Mouse (Mus musculus): ENCODE data around the gene Foxi2. TPM values are rescaled to one million over a fixed set of nuclear protein-coding genes. Genes with fewer than 3 reads are reported as not detected.

Foxi2 gene
- not detected in 2 replicates for polyA plus RNA-seq (2015; fragmentation: Nextera tagmentation; extraction: Ambion mirVana)

DNA sequence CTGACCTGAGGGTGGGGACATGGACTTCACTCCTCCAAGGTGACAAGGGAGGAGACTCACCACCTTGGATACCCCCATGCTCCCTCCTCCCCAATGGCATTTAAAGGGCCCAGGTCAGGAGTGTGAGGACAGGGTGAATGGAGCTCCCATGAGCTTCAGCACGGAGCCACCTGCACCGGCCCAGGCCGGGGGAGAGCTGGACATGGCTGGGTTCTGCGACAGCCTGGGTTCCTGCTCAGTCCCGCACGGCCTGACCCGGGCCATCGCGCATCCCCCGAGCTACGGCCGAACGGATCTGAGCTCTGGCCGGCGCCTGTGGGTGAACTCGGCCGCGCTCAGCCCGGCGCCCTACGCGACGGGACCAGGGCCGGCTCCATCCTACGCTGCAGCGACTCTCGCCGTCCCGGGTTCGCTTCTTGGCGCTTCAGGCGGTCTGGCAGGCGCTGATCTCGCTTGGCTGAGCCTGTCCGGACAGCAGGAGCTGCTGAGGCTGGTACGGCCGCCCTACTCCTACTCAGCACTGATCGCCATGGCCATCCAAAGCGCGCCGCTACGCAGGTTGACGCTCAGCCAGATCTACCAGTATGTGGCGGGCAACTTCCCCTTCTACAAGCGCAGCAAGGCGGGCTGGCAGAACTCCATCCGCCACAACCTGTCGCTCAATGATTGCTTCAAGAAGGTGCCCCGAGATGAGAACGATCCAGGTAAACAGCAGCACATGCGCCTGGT lies at the start of gene Foxi2:
Foxi2 (plus strand) TSS at position 72 of the 729 bp plus-strand sequence.
- 4% methylated on average over 51 of the region's 51 CpGs for WGBS (ENCODE audit: insufficient replicate concordance)
- Histone ChIP-seq H3K27ac (replicated peaks) (no peak within 1 kb of the TSS), H3K9me3 (replicated peaks) (no peaks in the 10 kb centered on the region), H3K27me3 (peaks cover 56% of the 10 kb centered on the region), H3K4me3 (replicated peaks) (no peak within 1 kb of the TSS), H3K9ac (no peak within 1 kb of the TSS), H3K36me3 (replicated peaks) (no peaks in the 10 kb centered on the region), H3K4me2 (no peak within 1 kb of the TSS), H3K4me1 (replicated peaks) (no peaks in the 10 kb centered on the region)
- no peak for ATAC-seq (ENCODE audit: insufficient read depth)

DNA sequence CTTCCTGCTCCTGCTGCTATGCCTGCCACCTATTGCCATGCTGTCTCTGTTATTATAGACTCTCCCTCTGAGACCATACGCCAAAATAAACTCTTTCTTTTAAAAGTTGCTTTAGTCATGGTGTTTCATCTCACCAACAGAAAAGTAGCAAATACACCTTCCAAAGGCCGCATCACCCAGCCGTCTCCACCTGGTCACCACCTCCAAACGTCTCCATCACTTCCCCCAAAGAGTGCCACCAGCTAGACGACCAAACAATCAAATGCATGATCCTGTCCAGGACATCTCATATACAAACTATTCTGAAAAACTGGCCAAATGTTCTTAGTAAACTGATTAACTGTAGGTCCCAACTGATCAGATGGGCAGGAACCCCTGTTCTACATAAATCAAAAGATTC lies 45.5 kb upstream of the Foxi2 start:
- H3K4me2 ChIP-seq = no peak overlapping the region
- no peaks in the 10 kb centered on the region for H3K4me1 ChIP-seq (replicated peaks)
- no peaks in the 10 kb centered on the region for H3K36me3 ChIP-seq (replicated peaks)
- no peak for ATAC-seq (ENCODE audit: insufficient read depth)
- no peak overlapping the region for H3K27ac ChIP-seq (replicated peaks)
- H3K4me3 ChIP-seq (replicated peaks) = no peak overlapping the region
- H3K27me3 ChIP-seq = no peaks in the 10 kb centered on the region
- 67% methylated on average over 5 of the region's 5 CpGs for WGBS (ENCODE audit: insufficient replicate concordance)
- no peak overlapping the region for H3K9ac ChIP-seq
- no peaks in the 10 kb centered on the region for H3K9me3 ChIP-seq (replicated peaks)

DNA sequence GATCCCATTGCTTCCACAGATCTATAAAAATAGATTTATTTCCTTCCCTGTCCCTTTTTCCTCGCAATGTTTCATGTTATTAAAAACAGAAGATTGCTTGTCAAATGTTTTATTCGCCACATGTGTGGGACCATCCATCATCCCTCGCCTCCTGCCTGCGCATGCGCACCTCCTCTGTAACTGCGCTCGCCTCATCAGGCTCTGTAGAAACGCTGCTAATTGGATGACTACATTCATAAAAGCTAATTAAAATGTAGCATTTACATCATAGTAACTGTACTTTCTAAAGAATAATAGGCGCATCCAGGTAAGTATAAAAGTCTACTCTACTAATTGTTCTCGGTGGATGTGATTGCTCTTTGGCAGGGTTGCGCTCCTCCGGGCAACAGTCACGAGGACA lies 34.1 kb upstream of the Foxi2 start:
- no peak for ATAC-seq (ENCODE audit: insufficient read depth)
- H3K4me1 ChIP-seq (replicated peaks) = no peaks in the 10 kb centered on the region
- no peaks in the 10 kb centered on the region for H3K27me3 ChIP-seq
- H3K4me2 ChIP-seq = no peak overlapping the region
- H3K9me3 ChIP-seq (replicated peaks) = no peaks in the 10 kb centered on the region
- H3K9ac ChIP-seq = no peak overlapping the region
- WGBS (ENCODE audit: insufficient replicate concordance) = 75% methylated on average over 13 of the region's 13 CpGs
- no peak overlapping the region for H3K27ac ChIP-seq (replicated peaks)
- no peaks in the 10 kb centered on the region for H3K36me3 ChIP-seq (replicated peaks)
- no peak overlapping the region for H3K4me3 ChIP-seq (replicated peaks)

DNA sequence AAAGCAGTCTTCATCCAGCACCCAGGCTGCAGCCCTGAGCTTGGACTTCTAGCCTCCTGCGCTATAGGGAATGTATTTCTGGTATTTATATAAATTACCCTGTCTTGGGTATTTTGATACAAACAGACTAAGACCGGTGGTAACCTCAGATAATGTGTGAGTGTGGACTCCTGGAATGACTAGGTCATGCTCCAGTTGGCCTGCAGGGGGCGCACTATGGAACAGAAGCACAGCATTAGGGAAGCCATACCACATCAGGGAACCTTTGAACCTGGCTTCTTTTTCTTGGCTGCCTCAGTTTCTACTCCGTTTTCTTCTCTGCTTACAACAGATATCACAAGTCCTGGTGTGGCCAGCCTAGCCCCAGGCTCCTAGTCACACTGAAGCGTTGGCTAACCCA lies 33.2 kb upstream of the Foxi2 start:
- 42% methylated on average over 5 of the region's 5 CpGs for WGBS (ENCODE audit: insufficient replicate concordance)
- H3K9me3 ChIP-seq (replicated peaks) = no peaks in the 10 kb centered on the region
- ATAC-seq (ENCODE audit: insufficient read depth) = no peak
- H3K27ac ChIP-seq (replicated peaks) = no peak overlapping the region
- H3K9ac ChIP-seq = no peak overlapping the region
- H3K4me1 ChIP-seq (replicated peaks) = no peaks in the 10 kb centered on the region
- H3K27me3 ChIP-seq = no peaks in the 10 kb centered on the region
- H3K4me3 ChIP-seq (replicated peaks) = no peak overlapping the region
- H3K36me3 ChIP-seq (replicated peaks) = no peaks in the 10 kb centered on the region
- no peak overlapping the region for H3K4me2 ChIP-seq

DNA sequence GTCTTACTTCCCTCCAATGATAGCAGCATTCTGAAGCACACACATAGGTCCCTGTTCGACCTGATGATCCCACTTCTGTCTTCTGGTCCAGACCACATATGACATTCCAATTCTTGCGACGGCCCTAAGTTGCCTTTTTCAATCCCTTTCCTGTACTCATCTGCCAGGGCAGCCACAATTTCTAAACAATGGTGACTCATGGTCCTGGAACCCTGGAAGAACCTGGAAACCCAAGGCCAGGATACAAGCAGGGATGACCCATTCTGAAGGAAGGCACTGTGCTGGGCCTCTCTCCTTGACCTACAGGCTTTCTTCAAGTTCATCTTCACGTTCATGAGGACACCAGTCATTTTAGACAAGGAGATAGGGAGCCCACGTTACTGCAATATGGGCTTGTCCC lies 31.8 kb upstream of the Foxi2 start:
- Histone ChIP-seq H3K4me3 (replicated peaks) (no peak overlapping the region), H3K4me1 (replicated peaks) (no peaks in the 10 kb centered on the region), H3K9ac (no peak overlapping the region), H3K27ac (replicated peaks) (no peak overlapping the region), H3K36me3 (replicated peaks) (no peaks in the 10 kb centered on the region), H3K27me3 (no peaks in the 10 kb centered on the region), H3K9me3 (replicated peaks) (no peaks in the 10 kb centered on the region), H3K4me2 (no peak overlapping the region)
- WGBS (ENCODE audit: insufficient replicate concordance) = 52% methylated on average over 5 of the region's 5 CpGs
- no peak for ATAC-seq (ENCODE audit: insufficient read depth)

DNA sequence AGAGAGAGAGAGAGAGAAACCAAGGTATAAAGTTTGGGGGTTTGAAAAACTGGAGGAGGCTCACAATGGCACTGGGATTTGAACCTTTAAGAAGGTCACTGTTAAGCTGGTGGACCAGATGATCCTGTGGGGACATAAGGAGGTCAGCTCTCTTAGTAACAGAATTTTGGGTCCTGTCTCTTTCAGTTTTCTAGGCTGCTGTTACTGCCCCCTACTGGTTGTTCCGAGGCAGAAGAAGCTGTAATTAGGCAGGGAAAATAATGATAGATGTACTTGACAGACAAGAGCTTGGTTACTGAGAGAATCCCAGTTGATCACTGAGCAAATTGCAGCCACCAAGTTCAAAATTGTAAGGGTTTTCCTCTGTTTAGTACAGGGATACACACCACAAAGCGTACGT lies 21.1 kb upstream of the Foxi2 start:
- no peak overlapping the region for H3K9ac ChIP-seq
- no peaks in the 10 kb centered on the region for H3K36me3 ChIP-seq (replicated peaks)
- no peak for ATAC-seq (ENCODE audit: insufficient read depth)
- no peak overlapping the region for H3K27ac ChIP-seq (replicated peaks)
- H3K4me1 ChIP-seq (replicated peaks) = no peaks in the 10 kb centered on the region
- WGBS (ENCODE audit: insufficient replicate concordance) = 55% methylated on average over 3 of the region's 3 CpGs
- H3K27me3 ChIP-seq = peaks cover 15% of the 10 kb centered on the region
- H3K9me3 ChIP-seq (replicated peaks) = no peaks in the 10 kb centered on the region
- no peak overlapping the region for H3K4me3 ChIP-seq (replicated peaks)
- H3K4me2 ChIP-seq = no peak overlapping the region

DNA sequence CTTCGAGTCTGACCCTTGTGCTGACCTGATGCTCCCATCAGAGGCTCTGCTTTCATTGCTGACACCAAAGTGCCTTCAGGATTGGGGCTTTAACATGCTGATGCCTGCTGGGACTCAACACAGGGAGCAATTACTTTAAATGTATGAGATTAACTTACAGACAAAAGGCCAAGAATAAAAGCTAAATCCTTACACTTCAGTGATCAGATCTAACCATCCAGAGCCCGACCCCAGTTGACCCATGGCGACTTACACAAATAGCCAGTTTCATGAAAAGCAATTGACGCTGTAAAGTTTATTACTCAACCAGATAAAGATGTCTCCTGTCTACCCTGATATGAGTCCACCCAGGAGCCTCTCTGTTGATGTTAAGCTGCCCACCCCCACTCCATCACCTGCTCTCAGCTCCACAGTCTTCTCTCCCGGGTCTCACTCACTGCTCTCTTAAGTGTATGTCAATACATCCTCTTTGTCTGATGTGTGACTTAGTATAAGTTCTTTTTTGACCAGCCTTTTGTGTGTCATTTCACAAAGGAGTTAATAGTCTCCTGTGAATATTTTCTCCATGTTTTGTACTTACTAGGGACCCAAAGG lies 17.1 kb upstream of the Foxi2 start:
- Histone ChIP-seq H3K36me3 (replicated peaks) (no peaks in the 10 kb centered on the region), H3K4me3 (replicated peaks) (no peak overlapping the region), H3K9me3 (replicated peaks) (no peaks in the 10 kb centered on the region), H3K27me3 (peaks cover 20% of the 10 kb centered on the region), H3K4me2 (no peak overlapping the region), H3K27ac (replicated peaks) (no peak overlapping the region), H3K4me1 (replicated peaks) (peaks cover 18% of the 10 kb centered on the region), H3K9ac (no peak overlapping the region)
- no peak for ATAC-seq (ENCODE audit: insufficient read depth)
- 24% methylated on average over 5 of the region's 5 CpGs for WGBS (ENCODE audit: insufficient replicate concordance)

DNA sequence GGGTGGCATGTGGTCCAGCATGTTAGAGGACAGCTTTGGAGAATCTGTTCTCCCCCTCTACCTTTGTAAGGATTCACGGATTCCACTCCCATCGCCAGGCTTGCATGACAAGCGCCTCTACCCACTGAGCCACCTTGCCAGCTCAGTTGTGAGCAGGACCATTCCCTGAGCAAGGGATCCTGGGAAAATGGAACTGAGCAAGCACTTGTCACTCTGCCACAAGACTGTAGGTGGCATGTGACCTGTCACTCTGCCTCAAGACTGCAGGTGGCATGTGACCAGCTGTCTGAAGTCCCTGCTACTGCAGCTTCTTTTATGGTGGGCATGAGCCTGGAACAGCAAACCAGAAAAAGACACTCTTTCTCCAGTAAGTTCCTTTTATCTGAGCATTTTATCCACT lies 15.7 kb upstream of the Foxi2 start:
- WGBS (ENCODE audit: insufficient replicate concordance) = 70% methylated on average over 3 of the region's 3 CpGs
- no peak for ATAC-seq (ENCODE audit: insufficient read depth)
- H3K27me3 ChIP-seq = peaks cover 20% of the 10 kb centered on the region

DNA sequence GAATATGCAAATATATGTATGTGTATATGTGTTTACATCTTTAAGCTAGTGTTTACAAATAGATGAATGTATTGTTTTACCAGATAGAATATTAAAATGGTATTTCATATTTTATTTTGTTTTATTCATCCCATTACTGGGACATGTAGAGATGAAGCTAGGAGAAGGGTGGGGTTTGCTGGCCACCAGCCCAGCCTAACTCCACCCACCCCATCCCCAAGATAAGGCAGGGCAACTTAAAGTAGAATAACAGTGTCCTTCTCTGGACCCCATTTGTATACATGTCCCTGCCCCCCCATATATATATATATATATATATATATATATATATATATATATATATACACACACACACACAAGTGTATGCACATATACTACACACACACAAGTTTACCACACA lies 14.9 kb upstream of the Foxi2 start:
- Histone ChIP-seq H3K4me3 (replicated peaks) (no peak overlapping the region), H3K27me3 (peaks cover 26% of the 10 kb centered on the region), H3K4me1 (replicated peaks) (peaks cover 22% of the 10 kb centered on the region), H3K36me3 (replicated peaks) (no peaks in the 10 kb centered on the region), H3K4me2 (no peak overlapping the region), H3K9ac (no peak overlapping the region), H3K27ac (replicated peaks) (no peak overlapping the region), H3K9me3 (replicated peaks) (no peaks in the 10 kb centered on the region)
- no peak for ATAC-seq (ENCODE audit: insufficient read depth)

More for the DNA sequence above, 15.7 kb upstream of the Foxi2 start:
- H3K4me3 ChIP-seq (replicated peaks) = no peak overlapping the region
- H3K9ac ChIP-seq = no peak overlapping the region
- H3K4me1 ChIP-seq (replicated peaks) = peaks cover 22% of the 10 kb centered on the region
- no peak overlapping the region for H3K4me2 ChIP-seq
- no peak overlapping the region for H3K27ac ChIP-seq (replicated peaks)
- no peaks in the 10 kb centered on the region for H3K9me3 ChIP-seq (replicated peaks)
- H3K36me3 ChIP-seq (replicated peaks) = no peaks in the 10 kb centered on the region

DNA sequence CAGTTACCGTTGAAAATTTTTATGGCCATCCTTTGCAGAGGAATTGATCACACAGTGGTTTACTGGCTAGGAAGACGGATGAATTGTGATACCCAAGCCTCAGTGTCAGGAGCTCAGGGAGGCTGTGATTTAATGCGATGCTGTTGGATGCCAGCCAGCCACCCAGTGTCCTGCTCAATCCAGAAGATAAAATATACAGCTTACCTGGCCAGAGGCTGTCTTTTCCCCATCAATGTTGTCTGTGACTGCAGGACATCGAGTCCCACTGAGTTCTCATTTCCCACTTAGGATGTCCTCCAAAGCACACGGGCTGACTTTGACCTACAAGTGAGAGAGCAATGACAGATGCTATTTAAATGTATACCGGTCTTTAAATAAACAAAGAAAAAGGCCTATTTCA lies 13.0 kb upstream of the Foxi2 start:
- H3K4me2 ChIP-seq = no peak overlapping the region
- H3K27ac ChIP-seq (replicated peaks) = 0 out of 2 replicates have a peak overlapping the region, but pooled peaks have one; percentile 66
- 60% methylated on average over 6 of the region's 6 CpGs for WGBS (ENCODE audit: insufficient replicate concordance)
- peaks cover 27% of the 10 kb centered on the region for H3K27me3 ChIP-seq
- no peaks in the 10 kb centered on the region for H3K36me3 ChIP-seq (replicated peaks)
- H3K9ac ChIP-seq = no peak overlapping the region
- H3K4me3 ChIP-seq (replicated peaks) = no peak overlapping the region
- no peaks in the 10 kb centered on the region for H3K9me3 ChIP-seq (replicated peaks)
- H3K4me1 ChIP-seq (replicated peaks) = peaks cover 22% of the 10 kb centered on the region
- ATAC-seq (ENCODE audit: insufficient read depth) = no peak

DNA sequence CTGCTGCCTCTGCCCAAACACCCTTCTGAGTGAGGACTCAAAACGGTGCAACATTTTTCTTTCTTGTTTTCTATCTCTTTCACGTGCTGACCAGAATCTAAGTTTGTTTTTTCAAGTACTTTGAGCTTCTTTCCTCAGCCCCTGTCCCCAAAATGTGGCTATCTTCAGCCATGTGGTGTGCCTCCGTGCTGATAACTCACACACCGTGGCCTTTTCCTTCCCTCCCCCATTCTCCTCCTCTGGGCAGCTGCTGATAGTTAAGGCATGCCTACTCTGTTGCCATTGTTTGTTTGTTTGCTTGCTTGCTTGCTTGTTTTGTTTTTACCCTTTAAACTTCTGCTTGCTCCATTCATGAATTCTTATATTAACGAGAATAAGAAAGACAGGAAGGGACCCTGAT lies 12.2 kb upstream of the Foxi2 start:
- peak; percentile 91 for ATAC-seq (ENCODE audit: insufficient read depth)
- peak overlapping the region; percentile 36 for H3K4me2 ChIP-seq
- peak overlapping the region; percentile 66; the same call in 1 of the 2 replicates for H3K27ac ChIP-seq (replicated peaks)

More for the DNA sequence above, 12.2 kb upstream of the Foxi2 start:
- peaks cover 29% of the 10 kb centered on the region for H3K27me3 ChIP-seq
- no peak overlapping the region for H3K4me3 ChIP-seq (replicated peaks)
- no peak overlapping the region for H3K9ac ChIP-seq
- H3K4me1 ChIP-seq (replicated peaks) = peaks cover 22% of the 10 kb centered on the region
- no peaks in the 10 kb centered on the region for H3K36me3 ChIP-seq (replicated peaks)
- 4% methylated on average over 5 of the region's 5 CpGs for WGBS (ENCODE audit: insufficient replicate concordance)
- no peaks in the 10 kb centered on the region for H3K9me3 ChIP-seq (replicated peaks)

All from liver, embryonic 15.5 days (tissue).